Mouse (Mus musculus): ENCODE measurements around the gene Myh2.

The Myh2 gene

DNA sequence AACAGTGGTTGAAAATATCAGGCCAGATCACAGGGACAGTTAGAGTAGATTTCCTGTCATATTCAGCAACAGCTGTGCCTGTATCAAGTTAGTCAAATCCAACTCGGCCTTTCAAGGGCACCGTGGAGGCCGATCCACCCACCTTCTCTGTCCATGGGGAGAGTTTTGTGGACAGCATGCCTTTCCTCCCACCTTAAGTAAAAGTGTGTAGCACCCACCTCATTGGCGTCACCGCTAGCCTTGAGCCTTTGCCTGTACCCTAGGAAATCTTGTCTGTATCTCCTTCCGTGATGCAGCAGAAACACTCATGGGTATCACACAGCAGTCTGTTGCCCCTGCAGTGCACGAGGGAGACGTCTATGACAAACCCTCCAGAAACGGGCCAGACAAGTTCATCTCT is 66.0 kb downstream of the Myh2 start:
- DNase-seq (ENCODE audit: extremely low read depth, low read depth, low spot score), result no peak

GRCm38 (mm10) chr11:67237481-67238079 is 66.8 kb downstream of the Myh2 start, which contains the start of gene Myh4:
Gene Myh4, plus strand, starts transcription at chr11:67238029.
- DNase-seq (ENCODE audit: extremely low read depth, low read depth, low spot score), result no peak

GRCm38 (mm10) chr11:67241051-67241450 is 70.2 kb downstream of the Myh2 start:
- no peak for DNase-seq (ENCODE audit: extremely low read depth, low read depth, low spot score)

Data from fat pad, adult 2 months (tissue).